Mouse (Mus musculus) thymus, postnatal 10 days (tissue): ENCODE results near the gene Brwd1.
"Not testable (repeated sequence)": the region's sequence is repeated elsewhere in the genome, so short reads cannot be mapped to it uniquely, and the experiment has no call there.

ENCODE experiments used
- DNase-seq, 2 experiments: peaks; one replicate each; pipeline ENCODE4 v3.0.0; 2021; ENCODE audit warnings: low spot score in 2 of 2

Gene Brwd1

DNA sequence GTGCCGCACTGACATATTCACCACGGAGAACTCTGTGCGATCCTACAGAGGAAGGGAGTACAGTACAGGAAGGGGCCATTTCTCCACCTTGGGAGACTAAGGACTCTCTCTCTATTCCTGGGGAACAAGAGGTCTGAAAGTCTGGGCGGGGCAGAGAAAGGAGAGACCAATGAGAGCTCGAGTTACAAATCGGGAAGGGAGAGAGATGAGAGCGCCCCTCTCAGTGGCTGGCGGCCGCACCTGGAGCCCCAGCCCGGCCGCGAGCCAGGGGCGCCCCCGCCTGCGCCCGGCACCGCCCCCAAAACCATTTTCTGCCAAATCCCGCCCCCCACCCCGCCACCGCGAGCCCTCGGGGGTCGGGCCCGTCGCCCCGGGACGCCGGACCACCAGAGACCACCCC is 995 bp downstream of the Brwd1 start:
- DNase-seq = peak; percentile 81 to 89

DNA sequence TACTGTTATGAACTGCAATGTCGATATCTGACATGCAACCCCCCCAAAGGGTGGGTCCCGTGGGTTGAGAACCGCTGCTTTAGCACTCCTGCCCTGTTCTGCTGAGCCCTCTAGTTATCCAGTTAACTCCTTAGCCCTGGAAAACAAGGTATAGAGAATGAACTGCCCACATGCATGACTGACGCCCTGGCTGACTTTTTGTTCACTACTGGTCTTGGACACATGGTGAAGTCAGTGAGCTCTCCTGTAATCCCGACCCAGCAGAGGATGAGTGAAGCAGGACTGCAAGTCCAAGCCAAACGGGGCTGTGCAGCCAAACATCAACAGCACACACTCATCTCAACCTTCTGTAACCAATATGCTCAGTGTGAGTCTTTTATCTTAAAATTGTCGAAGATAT is 1.8 kb downstream of the Brwd1 start:
- no peak for DNase-seq

DNA sequence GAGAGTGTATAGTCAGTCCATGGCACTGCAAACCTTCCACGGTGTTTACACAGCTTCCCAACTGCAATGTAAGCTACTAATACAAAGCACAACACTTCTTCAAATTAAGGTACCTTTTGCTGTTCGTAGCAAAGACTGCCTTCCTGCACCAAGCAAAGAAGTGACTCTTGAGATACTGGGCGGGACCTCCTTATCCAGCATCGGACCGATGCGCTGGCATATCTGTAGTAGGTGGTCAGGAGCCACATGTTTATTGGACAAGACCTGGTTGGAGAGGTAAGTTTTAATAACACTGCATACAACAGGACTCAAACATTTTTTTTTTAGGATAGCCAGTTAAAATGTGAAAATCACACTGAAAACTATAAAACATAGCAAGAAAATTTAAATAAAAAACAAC is 14.0 kb downstream of the Brwd1 start:
- no peak for DNase-seq

DNA sequence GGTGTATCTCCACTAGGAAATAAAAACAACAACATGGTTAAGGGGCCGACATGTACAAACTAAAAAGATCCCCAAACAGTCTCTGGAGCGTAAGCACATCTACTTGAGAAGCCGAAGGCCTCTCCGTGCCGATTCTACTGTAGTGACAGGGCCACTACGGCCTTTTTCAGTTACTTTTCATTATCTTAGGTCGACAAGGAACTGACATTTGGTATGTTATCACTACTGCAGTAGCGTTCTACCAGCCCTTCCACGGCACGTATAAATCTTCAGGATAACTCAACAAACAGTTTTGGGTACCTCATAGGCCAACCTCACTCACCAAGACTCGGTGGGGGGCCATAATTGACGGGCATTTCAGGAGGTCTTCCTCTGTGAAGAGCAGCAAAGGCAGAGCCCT is 16.2 kb downstream of the Brwd1 start:
- DNase-seq = no peak

DNA sequence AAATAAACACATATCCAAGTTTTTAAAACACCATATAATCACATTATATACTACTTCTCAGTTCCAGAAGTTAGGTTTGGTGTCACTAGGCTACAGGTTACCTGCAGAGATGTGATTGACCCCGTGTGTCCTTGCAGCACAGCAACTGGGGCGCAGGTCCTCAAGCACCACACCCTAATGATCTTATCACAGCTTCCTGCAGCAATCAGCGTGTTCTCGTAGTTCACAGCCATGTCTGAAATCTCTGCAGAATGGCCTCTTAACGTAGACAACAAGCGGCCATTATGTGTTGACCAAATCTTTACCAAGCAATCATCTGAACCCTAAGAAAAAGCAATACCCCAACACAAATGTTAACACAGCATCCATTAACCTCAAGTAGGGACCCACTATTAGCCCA is 17.7 kb downstream of the Brwd1 start:
- no peak for DNase-seq

DNA sequence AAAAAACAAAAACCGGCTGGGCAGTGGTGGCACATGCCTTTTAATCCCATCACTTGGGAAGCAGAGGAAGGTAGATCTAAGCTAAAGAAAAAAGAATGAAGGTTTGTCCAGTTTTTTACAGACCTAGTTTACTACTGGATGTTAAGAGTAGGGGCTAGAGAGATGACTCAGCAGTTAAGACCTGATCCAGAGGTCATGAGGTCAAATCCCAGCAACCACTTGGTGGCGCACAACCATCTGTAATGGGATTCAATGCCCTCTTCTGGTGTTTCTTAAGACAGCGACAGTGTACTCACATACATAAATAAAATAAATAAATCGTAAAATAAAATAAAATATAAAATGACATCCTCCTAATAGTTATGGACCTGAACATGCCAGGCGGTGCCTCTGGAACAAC is 38.2 kb downstream of the Brwd1 start:
- DNase-seq = peak; percentile 10 to 39

DNA sequence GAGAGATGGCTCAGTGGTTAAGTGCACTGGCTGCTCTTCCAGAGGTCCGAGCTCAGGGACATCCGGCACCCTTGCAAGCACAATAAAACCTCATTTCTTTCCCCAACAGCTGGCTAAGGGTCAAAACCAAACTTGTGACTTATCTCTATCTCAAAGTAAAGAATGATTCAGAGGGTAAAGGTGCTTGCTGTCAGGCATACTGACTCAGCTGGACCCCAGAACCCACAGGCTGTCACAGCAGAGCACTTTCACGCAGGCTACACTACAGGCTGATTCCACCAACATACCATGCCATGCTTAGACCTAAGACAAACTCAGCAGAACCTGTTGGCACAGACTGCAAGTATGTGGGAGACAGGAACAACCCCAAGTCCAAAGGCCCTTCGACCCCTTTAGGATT is 41.6 kb downstream of the Brwd1 start:
- DNase-seq = no peak

DNA sequence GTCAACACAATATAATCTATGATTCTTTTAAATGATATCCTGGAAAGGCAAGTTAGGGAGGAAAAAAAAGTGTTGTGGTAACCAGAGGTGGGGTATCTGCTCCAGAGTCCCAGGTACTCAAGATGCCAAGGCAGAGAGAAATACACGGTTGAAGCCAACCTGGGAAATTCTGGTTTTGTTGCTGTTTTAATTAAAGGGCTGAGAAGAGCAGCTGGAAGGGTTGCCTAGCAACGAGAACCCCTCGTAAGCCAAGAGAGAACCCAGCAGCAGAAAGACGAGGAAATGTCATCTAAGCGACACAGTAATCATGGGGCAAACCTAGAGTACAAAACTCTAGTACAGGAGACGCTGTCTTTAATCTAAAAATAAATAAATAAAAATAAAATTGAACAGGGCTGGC is 42.8 kb downstream of the Brwd1 start:
- DNase-seq = no peak

DNA sequence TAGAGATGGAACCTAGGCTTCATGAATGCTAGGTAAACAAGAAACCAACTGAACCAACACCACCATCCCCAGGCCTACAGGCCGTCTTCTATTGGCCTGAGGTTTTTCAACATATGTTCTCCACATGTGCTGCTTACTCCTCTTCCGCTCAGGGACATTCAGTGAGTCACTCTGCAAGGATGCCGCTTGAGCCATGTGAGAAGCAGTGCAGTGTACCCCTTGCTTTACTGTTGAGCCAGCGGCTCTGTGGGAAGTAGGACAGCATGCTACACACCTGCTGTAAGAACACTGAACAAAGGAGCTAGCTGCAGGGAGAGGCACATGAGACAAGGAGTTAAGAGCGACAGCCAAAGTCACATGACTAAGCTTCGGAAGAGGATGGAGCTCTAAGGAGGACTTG is 47.9 kb downstream of the Brwd1 start:
- DNase-seq = no peak

DNA sequence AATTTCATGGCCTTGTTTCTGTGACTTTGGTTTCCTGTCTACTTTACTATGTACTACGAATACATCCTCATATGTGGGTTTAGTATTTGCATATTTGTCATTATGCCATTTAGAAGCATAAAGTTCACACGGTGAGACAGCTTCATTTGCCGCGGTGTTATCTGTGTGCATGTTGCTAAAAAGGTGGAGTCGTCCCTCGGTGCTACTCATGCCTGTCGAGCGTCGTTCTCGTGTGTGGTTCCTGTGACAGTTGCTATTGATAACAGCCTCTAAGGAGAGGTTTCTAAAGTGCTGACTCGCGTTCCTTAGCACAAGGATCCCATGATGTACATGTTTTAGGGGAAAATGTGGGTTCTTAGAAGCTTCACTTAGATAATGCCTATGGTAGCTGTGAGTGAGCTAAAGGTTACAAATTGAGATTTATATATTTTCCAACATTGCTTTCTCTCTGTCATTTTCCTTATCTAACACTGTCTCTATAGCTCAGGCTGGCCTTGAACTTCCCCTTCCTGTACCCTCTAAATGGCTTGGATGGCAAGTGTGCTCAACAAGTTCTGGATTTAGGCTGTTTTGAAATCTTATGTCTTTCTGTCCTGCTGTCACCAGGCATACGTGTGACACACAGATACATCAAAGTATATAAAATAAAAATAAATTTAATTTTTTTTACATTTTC is 49.8 kb downstream of the Brwd1 start:
- no peak for DNase-seq

DNA sequence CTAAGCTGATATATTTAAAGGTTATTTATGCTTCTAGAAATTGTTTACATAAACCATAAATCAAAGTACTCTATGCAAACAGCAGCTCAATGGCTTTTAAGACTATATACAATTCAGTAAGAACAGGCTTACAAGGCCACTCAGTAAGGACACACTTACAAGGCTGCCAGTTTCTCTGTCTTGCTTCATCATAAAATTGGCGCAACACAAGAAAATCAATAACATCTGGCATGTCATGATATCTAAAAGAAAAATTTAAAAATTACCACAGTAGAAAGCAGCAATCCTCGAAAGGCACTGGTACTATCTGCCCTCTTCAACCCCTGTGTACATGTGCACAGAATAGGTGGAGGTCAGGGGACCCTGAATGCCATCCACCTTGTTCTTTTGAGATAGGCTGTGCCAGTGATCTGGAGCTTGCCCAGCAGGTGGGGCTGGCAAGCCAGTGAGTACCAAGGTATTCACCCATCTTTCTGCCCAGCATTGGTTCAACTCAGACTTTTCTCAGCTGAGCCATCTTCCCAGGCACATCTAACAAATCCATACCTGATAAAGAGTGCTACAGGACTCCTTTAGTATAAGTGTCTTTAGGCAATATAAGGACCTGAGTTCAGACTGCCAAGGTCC is 51.7 kb downstream of the Brwd1 start:
- DNase-seq = peak; percentile 4 to 41

DNA sequence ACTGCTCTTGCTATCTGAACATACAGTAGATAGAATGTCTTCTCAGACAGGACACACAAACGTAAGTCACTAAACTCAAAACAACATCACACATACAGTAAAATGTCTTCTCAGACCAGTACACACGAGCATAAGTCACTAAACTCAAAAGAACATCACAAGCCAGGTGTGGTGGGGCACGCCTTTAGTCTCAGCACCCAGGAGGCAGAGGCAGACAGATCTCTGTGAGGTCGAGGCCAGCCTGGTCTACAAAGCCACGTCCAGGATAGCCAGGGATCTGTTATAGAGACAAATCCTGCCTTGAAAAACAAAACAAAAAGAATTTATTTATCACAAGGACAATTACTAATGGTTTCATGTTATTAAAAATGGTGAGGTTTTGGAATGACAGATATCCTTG is 56.1 kb downstream of the Brwd1 start:
- DNase-seq = no peak

DNA sequence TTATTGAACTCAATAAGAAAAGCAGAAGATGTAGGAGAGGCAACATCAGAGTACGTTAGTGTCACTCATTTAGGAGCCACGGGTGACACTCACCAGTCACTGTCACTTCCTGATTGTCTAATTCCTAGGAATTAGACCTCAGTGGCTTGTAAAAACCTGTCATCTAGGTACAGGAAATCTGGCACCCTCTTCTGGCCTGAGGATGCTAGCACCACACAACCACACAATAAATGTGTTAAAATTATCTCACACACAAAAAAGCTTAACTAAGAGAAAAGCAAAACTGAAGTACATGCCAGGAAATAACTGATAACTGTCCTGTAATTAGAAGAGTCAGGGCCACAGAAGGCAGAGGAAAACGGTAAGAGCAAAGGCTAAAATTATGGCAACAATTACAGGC is 57.1 kb downstream of the Brwd1 start:
- no peak for DNase-seq

DNA sequence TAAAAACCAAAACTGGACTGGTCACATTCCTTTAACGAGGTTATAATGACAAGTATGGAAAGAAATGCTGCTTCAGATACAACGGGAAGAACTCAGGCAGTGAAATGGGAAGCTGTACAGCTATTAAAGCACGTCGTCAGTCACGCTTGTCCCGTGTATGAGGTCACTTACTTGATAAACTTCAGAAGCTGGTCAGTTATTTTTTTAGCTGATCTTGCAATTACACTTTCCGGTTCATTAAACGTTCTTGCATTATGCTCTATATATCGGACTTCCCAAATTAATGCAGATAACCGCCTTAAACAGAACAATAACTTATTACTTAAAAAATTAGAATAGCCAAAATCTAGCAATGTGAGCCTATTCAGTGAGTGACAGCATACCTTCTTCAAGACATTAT is 61.3 kb downstream of the Brwd1 start:
- DNase-seq = no peak

DNA sequence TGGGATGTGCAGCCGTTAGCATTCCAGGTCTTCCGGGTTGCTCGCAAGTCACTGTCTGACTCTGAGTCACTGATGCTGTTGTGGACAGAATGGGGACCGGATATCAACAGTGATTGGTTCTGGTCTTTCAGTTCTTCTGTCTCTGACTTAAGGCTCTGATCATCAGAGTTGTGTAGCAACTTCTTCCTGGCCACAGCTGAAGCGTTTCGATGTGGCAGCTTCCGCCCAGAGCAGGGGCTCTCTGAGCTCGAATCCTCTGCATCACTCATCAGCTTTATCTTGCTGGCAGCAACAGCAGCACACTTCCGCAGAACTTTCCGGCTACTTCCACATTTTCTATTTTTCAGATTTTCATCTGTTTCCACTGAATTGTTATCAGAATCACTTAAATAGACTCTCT is 73.2 kb downstream of the Brwd1 start:
- DNase-seq = not testable (repeated sequence)

DNA sequence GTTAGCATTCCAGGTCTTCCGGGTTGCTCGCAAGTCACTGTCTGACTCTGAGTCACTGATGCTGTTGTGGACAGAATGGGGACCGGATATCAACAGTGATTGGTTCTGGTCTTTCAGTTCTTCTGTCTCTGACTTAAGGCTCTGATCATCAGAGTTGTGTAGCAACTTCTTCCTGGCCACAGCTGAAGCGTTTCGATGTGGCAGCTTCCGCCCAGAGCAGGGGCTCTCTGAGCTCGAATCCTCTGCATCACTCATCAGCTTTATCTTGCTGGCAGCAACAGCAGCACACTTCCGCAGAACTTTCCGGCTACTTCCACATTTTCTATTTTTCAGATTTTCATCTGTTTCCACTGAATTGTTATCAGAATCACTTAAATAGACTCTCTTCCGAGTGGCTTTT is 78.0 kb downstream of the Brwd1 start:
- DNase-seq = not testable (repeated sequence)

DNA sequence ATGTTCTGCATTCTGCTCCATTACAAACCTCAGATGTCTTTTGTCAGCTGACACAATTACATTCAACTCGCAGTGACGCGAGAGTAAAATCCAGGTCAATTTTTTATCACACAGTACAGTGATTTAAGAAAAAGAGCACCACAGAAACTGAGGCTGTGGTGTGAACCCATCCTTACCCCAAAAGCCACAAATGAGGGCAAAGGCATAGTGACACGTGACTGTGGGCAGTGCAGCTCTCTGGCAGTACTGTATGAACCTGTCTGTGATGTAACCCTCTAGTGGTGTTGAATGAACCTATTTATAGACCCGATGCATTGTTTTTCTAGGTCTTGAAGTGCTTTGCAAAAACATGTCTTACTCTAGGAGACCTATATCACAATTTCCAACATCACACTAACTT is 83.0 kb downstream of the Brwd1 start:
- peak in 1 of 2 experiments; percentile 25 for DNase-seq

DNA sequence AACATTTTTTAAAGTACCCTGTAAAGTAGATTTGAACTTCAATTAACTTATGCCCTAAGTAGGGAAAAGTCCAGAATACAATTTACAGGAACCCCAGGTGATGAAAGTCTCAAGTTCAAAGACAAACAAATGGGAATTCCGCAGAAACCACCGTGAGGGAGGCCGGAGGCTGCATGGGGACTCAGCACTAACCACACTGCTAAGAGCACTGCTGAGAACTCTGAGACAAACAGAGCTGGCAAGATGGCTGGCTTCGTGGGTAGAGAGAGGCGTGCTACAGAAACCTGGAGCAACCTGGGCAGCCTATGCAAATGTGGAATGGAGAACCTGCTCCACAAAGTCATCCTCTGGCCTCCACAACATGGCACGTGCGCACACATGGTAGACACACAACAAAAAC is 86.2 kb downstream of the Brwd1 start:
- DNase-seq = no peak

DNA sequence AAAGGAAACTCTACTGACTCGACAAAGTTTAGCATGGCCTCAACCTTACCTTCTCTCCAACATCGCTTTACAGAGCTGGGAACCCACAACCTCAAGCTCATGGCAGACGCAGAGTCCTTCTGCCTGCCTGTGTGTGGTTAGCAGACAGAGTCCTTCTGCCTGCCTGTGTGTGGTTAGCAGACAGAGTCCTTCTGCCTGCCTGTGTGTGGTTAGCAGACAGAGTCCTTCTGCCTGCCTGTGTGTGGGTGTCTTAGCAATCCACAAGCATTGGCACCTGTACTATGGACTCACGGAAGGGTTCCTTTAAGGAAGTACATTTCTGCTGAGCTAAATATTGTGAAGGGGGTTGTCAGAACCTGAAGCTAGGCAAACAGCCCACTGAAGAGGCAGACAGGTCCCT is 87.8 kb downstream of the Brwd1 start:
- not testable (repeated sequence) for DNase-seq

DNA sequence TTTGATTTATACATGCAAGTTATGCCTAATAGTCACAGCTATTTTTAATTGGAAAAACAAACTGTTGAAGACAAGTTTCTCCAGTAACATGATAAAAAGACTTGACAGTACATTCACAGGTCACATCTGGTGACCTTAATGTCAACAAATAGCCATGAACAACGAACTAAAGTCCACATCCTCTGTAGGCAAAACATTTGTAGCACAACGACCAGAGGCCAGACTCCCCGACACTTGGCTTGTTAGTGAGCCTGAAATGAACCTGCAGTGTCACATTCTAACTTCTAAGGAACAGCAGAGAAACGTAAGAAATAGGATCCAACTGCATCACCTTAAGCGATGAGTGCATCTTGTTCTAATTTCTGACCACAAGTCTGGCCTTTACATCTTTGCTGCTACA is 89.7 kb downstream of the Brwd1 start:
- DNase-seq = no peak

DNA sequence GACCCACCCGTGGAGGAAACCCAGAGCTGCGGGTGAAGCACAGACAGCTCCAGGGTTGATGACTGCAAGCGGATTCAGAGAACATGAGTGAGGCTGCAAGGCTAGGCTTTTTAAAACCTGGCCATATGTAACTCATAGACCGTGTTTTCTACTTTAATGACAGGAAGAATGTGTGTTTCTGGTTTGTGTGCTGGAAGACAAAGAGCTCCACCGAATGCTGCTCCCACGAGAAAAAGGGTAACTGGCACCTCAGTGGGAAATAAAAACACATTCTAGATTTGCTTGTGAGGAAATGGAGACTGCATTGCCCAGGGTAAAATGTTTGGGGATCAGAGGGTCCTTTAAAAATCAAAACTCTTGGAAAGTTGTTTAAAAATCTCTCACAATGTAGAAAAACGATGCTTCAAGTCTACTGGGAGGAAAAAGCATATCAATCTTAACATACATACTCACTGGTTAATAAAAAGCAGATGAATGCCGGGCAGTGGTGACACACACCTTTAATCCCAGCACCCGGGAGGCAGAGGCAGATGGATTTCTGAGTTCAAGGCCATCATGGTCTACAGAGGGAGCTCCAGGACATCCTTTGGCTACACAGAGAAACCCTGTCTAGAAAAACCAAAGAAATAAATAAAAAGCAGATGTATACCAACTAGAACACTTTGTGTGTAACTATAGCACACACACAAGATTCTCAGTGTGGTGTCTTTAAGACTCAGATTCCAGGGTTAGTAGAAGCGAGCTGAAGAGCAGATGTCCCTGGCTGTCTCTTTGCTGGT is 91.0 kb downstream of the Brwd1 start:
- peak; percentile 13 to 26 for DNase-seq

DNA sequence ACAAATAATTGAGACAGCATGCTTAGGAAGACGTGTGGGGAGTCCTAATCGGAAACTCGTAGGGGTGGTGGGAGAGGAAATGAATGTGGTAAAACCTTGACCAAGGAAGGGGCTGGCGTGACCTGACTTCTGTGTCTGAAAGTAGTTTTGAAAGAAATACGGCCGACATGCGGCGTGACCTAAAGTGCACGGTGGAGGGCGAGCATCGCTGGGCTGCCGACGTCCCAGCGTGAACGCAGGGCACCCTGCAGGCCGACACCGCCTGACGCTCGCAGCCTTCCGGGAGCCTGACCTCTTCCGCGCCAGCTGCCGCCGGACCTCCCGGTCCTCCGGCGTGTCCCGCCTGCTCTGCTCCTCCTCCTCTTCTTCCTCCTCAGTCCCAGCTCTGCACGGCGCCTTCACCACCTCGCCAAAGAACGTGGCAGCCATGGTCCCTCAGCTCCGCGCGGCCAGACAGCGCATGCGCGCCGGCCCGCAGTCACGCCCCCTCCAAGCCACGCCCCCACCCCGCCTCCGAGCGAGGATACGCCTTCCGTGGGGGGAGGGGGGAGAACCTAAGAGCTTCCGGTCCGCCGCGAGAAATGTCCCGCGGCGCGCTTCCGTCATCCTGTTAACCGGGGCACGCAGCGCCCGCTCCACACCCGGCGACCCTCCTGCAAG is 91.7 kb downstream of the Brwd1 start, which contains the start of gene Psmg1:
TSS of gene Psmg1 (minus strand) at position 499 of the 660 bp plus-strand sequence.
- peak; percentile 94 to 99 for DNase-seq
